Mouse (Mus musculus): ENCODE results near the gene Ebpl. TPM values are rescaled to one million over a fixed set of nuclear protein-coding genes. Genes with fewer than 3 reads are reported as not detected.

Ebpl gene
- total and polyA plus RNA-seq, 3 experiments: 1.0 to 14.3 (median 3.4) TPM

GRCm38 (mm10) chr14:61360981-61361511, 807 bp upstream of the Ebpl start:
- H3K27ac ChIP-seq (ENCODE audit: control insufficient read depth, low read depth, low read length): peak overlapping the region; percentile 38
- no peak for DNase-seq (ENCODE audit: low read depth, low spot score)

GRCm38 (mm10) chr14:61354251-61355235, 5.7 kb downstream of the Ebpl start:
- Histone ChIP-seq H3K9me3 (replicated peaks; ENCODE audit: insufficient read depth, low read length) (no peaks in the 10 kb centered on the region), H3K27ac (ENCODE audit: control insufficient read depth, low read depth, low read length) (no peak overlapping the region), H3K4me1 (ENCODE audit: control insufficient read depth in 1 of 2, insufficient read depth in 2 of 2, low read length in 2 of 2) (no peaks in the 10 kb centered on the region), H3K36me3 (ENCODE audit: control insufficient read depth in 1 of 2, insufficient read depth in 2 of 2, low read length in 2 of 2) (peaks cover 0 to 2% of the 10 kb centered on the region in 2 experiments; a peak in 1 of 4 replicates), H3K9ac (ENCODE audit: control insufficient read depth, low read depth, low read length, poor library complexity, severe bottlenecking) (no peak overlapping the region), H3K4me3 (ENCODE audit: control insufficient read depth in 1 of 2, insufficient read depth in 1 of 2, low read depth in 2 of 2, low read length in 2 of 2) (no peak overlapping the region), H3K27me3 (ENCODE audit: control insufficient read depth in 1 of 2, insufficient read depth in 2 of 2, low read length in 2 of 2) (no peaks in the 10 kb centered on the region), H3K79me2 (ENCODE audit: control insufficient read depth, insufficient read depth, low read length, poor library complexity) (no peaks in the 10 kb centered on the region)
- DNase-seq (ENCODE audit: low read depth, low spot score): no peak
- TF ChIP-seq ZMIZ1 (IDR thresholded peaks at IDR 0.05; ENCODE audit: low read depth, low read length): no peak
- TF ChIP-seq NRF1 (IDR thresholded peaks at IDR 0.05; ENCODE audit: insufficient read depth, low read depth, low read length, poor library complexity, severe bottlenecking): no peak
- no peak for TF ChIP-seq POLR2A (IDR thresholded peaks at IDR 0.05; ENCODE audit: control insufficient read depth in 1 of 2, insufficient read depth in 1 of 2, low read depth in 1 of 2, low read length in 2 of 2, poor library complexity in 1 of 2)
- no peak for TF ChIP-seq MEF2A (IDR thresholded peaks at IDR 0.05; ENCODE audit: extremely low read depth, insufficient replicate concordance, low read depth, low read length, poor library complexity, severe bottlenecking)

More at GRCm38 (mm10) chr14:61360981-61361511, 807 bp upstream of the Ebpl start:
- H3K79me2 ChIP-seq (ENCODE audit: control insufficient read depth, insufficient read depth, low read length, poor library complexity): no peaks in the 10 kb centered on the region; the same call in 1 of the 2 replicates
- peak overlapping the region; percentile 41 for H3K9ac ChIP-seq (ENCODE audit: control insufficient read depth, low read depth, low read length, poor library complexity, severe bottlenecking)
- no peaks in the 10 kb centered on the region for H3K27me3 ChIP-seq (ENCODE audit: control insufficient read depth in 1 of 2, insufficient read depth in 2 of 2, low read length in 2 of 2)
- peak overlapping the region; percentile 63 to 84 for H3K4me3 ChIP-seq (ENCODE audit: control insufficient read depth in 1 of 2, insufficient read depth in 1 of 2, low read depth in 2 of 2, low read length in 2 of 2)
- no peak for TF ChIP-seq MAZ (IDR thresholded peaks at IDR 0.05; ENCODE audit: low read depth, low read length)
- no peak for TF ChIP-seq POLR2AphosphoS5 (IDR thresholded peaks at IDR 0.05; ENCODE audit: borderline replicate concordance, low read depth, low read length)
- TF ChIP-seq NELFE (IDR thresholded peaks at IDR 0.05; ENCODE audit: low read depth, low read length): no peak
- no peak for TF ChIP-seq GATA1 (IDR thresholded peaks at IDR 0.05; ENCODE audit: low read depth, low read length)
- TF ChIP-seq JUND (IDR thresholded peaks at IDR 0.05; ENCODE audit: low read depth, low read length): no peak
- 0 out of 2 replicates have a peak, but pooled peaks have one; percentile 3 for TF ChIP-seq MXI1 (IDR thresholded peaks at IDR 0.05; ENCODE audit: low read depth, low read length)
- TF ChIP-seq ZKSCAN1 (IDR thresholded peaks at IDR 0.05; ENCODE audit: low read depth, low read length): no peak
- TF ChIP-seq ELF1 (IDR thresholded peaks at IDR 0.05; ENCODE audit: low read depth, low read length): no peak
- TF ChIP-seq SIN3A (IDR thresholded peaks at IDR 0.05; ENCODE audit: low read length): no peak; the same call in 1 of the 2 replicates
- no peaks in the 10 kb centered on the region for H3K9me3 ChIP-seq (replicated peaks; ENCODE audit: insufficient read depth, low read length)
- peaks cover 0 to 13% of the 10 kb centered on the region in 2 experiments; a peak in 3 of 4 replicates for H3K36me3 ChIP-seq (ENCODE audit: control insufficient read depth in 1 of 2, insufficient read depth in 2 of 2, low read length in 2 of 2)
- H3K4me1 ChIP-seq (ENCODE audit: control insufficient read depth in 1 of 2, insufficient read depth in 2 of 2, low read length in 2 of 2): peaks cover 2 to 10% of the 10 kb centered on the region in 2 experiments; a peak in 2 of 4 replicates

Measured in MEL (cell line).